Mouse (Mus musculus): ENCODE data around the gene Pla2g6.

DNA sequence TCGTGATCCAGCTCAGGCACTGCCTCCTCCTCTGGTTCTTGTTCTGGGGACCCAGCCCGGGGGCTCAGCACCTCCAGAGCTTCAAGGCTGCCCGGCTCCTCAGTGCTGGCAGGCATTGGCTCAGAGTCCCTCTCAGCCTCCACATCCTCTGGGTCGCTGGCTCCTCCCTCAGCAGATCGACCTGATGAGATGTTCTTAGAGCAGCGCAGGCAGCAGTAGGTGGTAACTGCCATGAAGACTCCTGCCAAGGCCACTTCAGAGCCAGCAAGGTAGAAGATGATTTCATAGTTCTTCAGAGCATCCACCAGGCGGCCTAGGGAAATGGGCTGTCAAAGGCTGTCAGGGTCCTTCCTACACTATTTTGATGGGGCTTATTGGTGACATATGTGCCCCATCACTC lies 77.0 kb downstream of the Pla2g6 start:
- no peak for TF ChIP-seq CTCF (IDR thresholded peaks at IDR 0.05; ENCODE audit: control insufficient read depth, insufficient read depth, low read length)
- TF ChIP-seq POLR2A (IDR thresholded peaks at IDR 0.05; ENCODE audit: borderline replicate concordance, control insufficient read depth, low read depth, low read length) = no peak
